In genomic region chr3:69168724-69169123, GRCm38 (mm10) we compare ENCODE assay signal across 26 mouse cellular contexts. TPM values are rescaled to one million over a fixed set of nuclear protein-coding genes. Genes with fewer than 3 reads are reported as not detected.
A peak's percentile ranks its signal among the peaks of the same experiment; 100 is the strongest.
DNase-seq lines count a peak whose midpoint lies in the region; TF ChIP-seq lines count a peak whose summit lies in the region.
"Had no signal": no experiment of that assay in that cellular context is flagged by ENCODE, and none has a peak within 500 bp of the region (broad histone marks: within the 10 kb centered on the region; RNA-seq: fewer than 3 reads in every experiment).

No protein-coding gene starts in this region.

- no peak overlapping the region for H3K4me3 ChIP-seq in C2C12 (ENCODE audit: insufficient read depth, poor library complexity, severe bottlenecking)
- H3K4me3 ChIP-seq: embryonic facial prominence, embryonic 12.5 days; embryonic facial prominence, embryonic 15.5 days; erythroblast, embryonic 14.5 days; forebrain, embryonic 10.5 days; forebrain, embryonic 12.5 days had no signal

- H3K79me3 ChIP-seq in C2C12 (ENCODE audit: low read depth) = no peaks in the 10 kb centered on the region

- H3K27me3 ChIP-seq in C2C12 (ENCODE audit: control insufficient read depth, insufficient read depth, insufficient read length) = no peaks in the 10 kb centered on the region
- H3K27me3 ChIP-seq: embryonic facial prominence, embryonic 12.5 days; embryonic facial prominence, embryonic 15.5 days; forebrain, embryonic 12.5 days had no signal

- TF ChIP-seq CTCF in C2C12 (IDR thresholded peaks at IDR 0.05; ENCODE audit: control insufficient read depth, insufficient read depth, insufficient read length) = no peak

- H3K36me3 ChIP-seq in C2C12 (ENCODE audit: control insufficient read depth, insufficient read depth) = no peaks in the 10 kb centered on the region
- H3K36me3 ChIP-seq: embryonic facial prominence, embryonic 12.5 days; embryonic facial prominence, embryonic 15.5 days; forebrain, embryonic 10.5 days; forebrain, embryonic 12.5 days had no signal

- no peak overlapping the region for H3ac ChIP-seq in C2C12 (ENCODE audit: control insufficient read depth, insufficient read length, low read depth)

- no peaks in the 10 kb centered on the region for H3K79me2 ChIP-seq in C2C12 (ENCODE audit: control insufficient read depth, insufficient read depth)

- peak; percentile 31 for DNase-seq in heart, adult 11 months
- DNase-seq in heart, adult 8-10 months (ENCODE audit: low spot score) = no peak
- DNase-seq in adrenal gland, postnatal 4 days (ENCODE audit: low spot score in 2 of 2) = no peak
- no peak for DNase-seq in cerebellum, postnatal 4 days (ENCODE audit: low spot score in 2 of 2)
- DNase-seq: adrenal gland, adult 2 months; adrenal gland, postnatal 10 days; adrenal gland, postnatal 25 days; B cell, adult 2 months; cerebellum, adult 11-12 months; cerebellum, adult 2 months; cerebellum, adult 9-10 months; cerebellum, postnatal 10 days; cerebellum, postnatal 25 days; embryo, embryonic 11 days had no signal

TF ChIP-seq in C2C12, 6 proteins besides CTCF, POLR2A, EP300 and RAD21:
- TF ChIP-seq MYOD1 (IDR thresholded peaks at IDR 0.05; ENCODE audit: control insufficient read depth, insufficient read length, low read depth) (peak; percentile 8), MAX (IDR thresholded peaks at IDR 0.05) (no peak), FOSL1 (IDR thresholded peaks at IDR 0.05; ENCODE audit: insufficient read depth, low read length, poor library complexity, severe bottlenecking) (no peak)

RNA-seq across cellular contexts. Expression of gene Kpna4, which starts 41.8 kb away (rescaled TPM):
- total RNA-seq in heart, adult 8-10 months (2022) = 10 to 100 TPM; 85.3 to 94.0 (median 91.3) TPM
- 24.0 TPM for polyA plus RNA-seq in C2C12 (2012; fragmentation: generic; extraction: Trizol)
- 10 to 100 TPM; 50.0 to 54.8 TPM for total RNA-seq in adrenal gland, postnatal 4 days (2021)

RNA-seq across cellular contexts. Expression of gene Arl14, which starts 53.5 kb away (rescaled TPM):
- not detected for total RNA-seq in heart, adult 8-10 months (2022)
- polyA plus RNA-seq in C2C12 (2012; fragmentation: generic; extraction: Trizol) = not detected
- total RNA-seq in adrenal gland, postnatal 4 days (2021) = not detected
- total RNA-seq: adrenal gland, adult 2 months; adrenal gland, postnatal 10 days; adrenal gland, postnatal 25 days; common myeloid progenitor, adult 5-6 weeks; ES-E14; MEL had no signal
- polyA plus RNA-seq: adrenal gland, adult 2 months; cerebellum, adult 2 months; embryonic facial prominence, embryonic 12.5 days; erythroblast, embryonic 14.5 days; forebrain, embryonic 10.5 days; forebrain, embryonic 12.5 days; forebrain, embryonic 14.5 days; forebrain, embryonic 16.5 days; frontal cortex, adult 2 months had no signal
